Mouse (Mus musculus) testis, adult 2 months (tissue): ENCODE measurements around the gene Calr3.

Source experiments
- CTCF ChIP-seq: fragments of 200-500 bp; IDR thresholded peaks from 2 replicates; pipeline ENCODE4 v1.5.1; 2012; ENCODE audit warnings: low read depth, mild to moderate bottlenecking, inconsistent platforms, low read length, moderate library complexity; ENCODE audit not compliant: control insufficient read depth, insufficient read depth, insufficient replicate concordance
- POLR2A ChIP-seq: fragments of 200-500 bp; IDR thresholded peaks from 2 replicates; pipeline ENCODE4 v1.6.1; 2012; ENCODE audit warnings: low read depth, mild to moderate bottlenecking, inconsistent platforms, low read length, moderate library complexity; ENCODE audit not compliant: control insufficient read depth

GRCm38 (mm10) chr8:72445071-72445470 lies 1.4 kb upstream of the Calr3 start:
- TF ChIP-seq CTCF: no peak
- no peak for TF ChIP-seq POLR2A
